Mouse (Mus musculus): Measurements from ENCODE around the gene Ucn3. TPM values are rescaled to one million over a fixed set of nuclear protein-coding genes. Genes with fewer than 3 reads are reported as not detected.
A peak's percentile ranks its signal among the peaks of the same experiment; 100 is the strongest.

The Ucn3 gene
- total RNA-seq, 2 experiments from 2014 or later: not detected

DNA sequence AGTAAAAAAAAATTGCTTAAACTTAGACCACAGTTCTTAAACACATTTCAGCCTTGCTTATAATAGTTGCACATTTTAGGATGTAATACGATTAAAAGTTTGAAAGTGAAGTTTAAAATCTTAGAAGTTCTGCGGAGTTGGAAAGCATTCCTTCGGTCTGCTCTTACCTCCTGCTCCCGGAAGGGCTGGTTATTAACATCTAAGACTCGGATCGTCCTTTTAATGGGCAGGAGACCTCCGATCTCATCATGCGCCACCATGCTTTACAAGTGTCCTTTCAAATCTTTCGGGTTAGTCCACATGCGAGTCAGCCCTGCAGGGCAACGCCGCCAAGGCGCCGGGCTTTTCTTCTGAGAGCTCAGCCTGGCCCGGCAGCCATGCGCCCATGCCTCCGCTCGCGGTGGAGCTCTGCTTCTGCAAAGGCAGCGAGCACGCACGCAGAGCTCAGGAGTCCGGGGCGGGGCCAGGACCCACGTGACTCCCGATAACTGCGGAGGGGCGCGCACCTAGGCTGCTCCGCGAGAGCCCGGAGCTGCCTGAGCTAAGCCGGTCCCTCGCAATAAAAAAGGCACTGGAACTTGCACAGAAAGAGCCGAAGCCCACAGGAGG is 51.9 kb downstream of the Ucn3 start:
- DNase-seq (ENCODE audit: low spot score in 2 of 2): peak; percentile 82 to 90

DNA sequence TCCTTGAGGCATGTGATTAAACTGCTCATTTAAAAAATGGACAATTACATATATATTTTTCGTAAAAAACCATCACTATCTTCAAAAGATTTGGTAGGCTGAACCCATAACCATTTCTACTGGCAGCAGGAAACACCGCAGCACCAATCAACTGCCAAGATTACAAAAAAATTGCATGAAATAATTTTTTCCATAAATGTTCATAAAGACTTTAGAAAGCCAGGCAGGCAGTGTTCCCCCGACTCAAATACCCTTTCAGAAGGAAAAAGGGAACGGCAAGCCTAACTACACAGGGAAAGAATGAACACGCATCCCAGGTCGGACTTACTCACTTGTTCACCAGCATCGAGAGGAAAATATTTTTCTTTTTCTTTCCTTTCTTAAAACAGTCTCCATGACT is 52.5 kb downstream of the Ucn3 start:
- DNase-seq (ENCODE audit: low spot score in 2 of 2): no peak

DNA sequence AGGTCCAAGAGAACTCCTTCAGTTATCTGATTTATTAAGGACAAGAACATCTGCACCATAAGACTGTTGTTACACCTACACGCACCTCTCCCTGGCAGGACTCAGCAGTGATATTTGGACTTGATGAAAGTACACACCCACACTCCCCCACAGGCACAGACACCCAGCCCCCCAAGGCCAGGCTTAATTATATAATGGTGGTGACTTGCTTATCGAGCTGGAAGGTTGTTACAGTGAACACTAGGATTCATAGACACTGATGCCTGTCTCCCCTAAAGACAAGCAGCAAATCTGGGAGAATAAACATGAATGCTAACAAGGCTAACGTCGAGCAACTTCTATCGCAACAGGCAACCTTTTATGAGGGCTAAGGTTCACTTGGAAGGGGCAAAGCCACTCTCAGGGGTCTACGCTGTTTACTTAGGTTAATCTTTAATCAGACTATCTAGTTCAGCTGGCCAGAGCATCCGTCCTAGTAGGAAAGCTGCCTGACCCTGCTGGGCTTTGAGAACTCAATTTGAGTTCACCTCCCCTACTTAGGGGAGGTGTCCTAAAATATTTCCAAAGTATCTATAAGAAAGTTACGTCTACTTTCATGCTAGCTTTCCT is 53.6 kb downstream of the Ucn3 start:
- DNase-seq (ENCODE audit: low spot score in 2 of 2): peak; percentile 22 to 28

Small RNA genes lying within 50 kb of the gene (microRNA-seq; reads per million reads assigned to microRNA genes)
- 0 reads per million in 2 experiments for gene Gm22460

Other genes starting within 250 kb of the Ucn3 start
- not detected for gene Calml3, start 141.0 kb downstream of the Ucn3 start, total RNA-seq (2021)
- gene Calm4, start 107.6 kb downstream of the Ucn3 start, total RNA-seq (2021): not detected
- gene Calm5, start 91.2 kb downstream of the Ucn3 start, total RNA-seq (2021): not detected
- 10 to 100 TPM; 32.8 to 41.4 TPM for gene Net1, start 27.1 kb downstream of the Ucn3 start, total RNA-seq (2021)
- not detected for gene Tubal3, start 27.1 kb downstream of the Ucn3 start, total RNA-seq (2021)
- gene Akr1c14, start 103.7 kb upstream of the Ucn3 start, total RNA-seq (2021): under 1 TPM; 0.72 to 0.74 TPM
- gene Akr1c18, start 205.3 kb upstream of the Ucn3 start, total RNA-seq (2021): 1 to 10 TPM; 1.8 to 3.6 TPM
- 1 to 10 TPM in 1 of 2 experiments, under 1 TPM in 1; 0.36 to 1.4 TPM for gene Akr1c13, start 245.8 kb upstream of the Ucn3 start, total RNA-seq (2021)

Data from layer of hippocampus, adult 18-20 months (tissue).